Comparison of ENCODE assay signal across 8 mouse cellular contexts in the genomic region with DNA sequence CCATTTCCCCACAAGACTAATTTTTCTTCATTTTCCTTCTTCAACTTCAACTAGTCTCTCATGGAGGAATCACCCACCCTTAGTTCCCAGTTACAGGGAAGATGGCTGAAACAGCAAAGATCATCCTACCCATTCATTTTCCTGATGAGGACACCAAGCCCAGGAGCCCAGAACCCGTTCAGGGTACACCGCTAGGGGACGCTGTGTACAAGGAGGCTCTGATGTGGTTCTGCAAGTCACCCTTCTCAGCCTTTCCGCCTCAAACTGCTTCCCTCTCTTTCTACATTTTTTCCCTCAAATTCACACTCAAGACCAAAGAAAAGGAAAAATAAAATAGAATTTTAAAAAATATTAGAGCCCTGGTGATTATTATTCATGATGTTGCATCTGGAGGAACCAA. TPM values are rescaled to one million over a fixed set of nuclear protein-coding genes. Genes with fewer than 3 reads are reported as not detected.
A peak's percentile ranks its signal among the peaks of the same experiment; 100 is the strongest.
DNase-seq lines count a peak whose midpoint lies in the region; ATAC-seq lines count a peak whose summit lies in the region.

No protein-coding gene starts in this region.

- H3K9ac ChIP-seq in midbrain, embryonic 11.5 days (ENCODE audit: low read length): no peak overlapping the region; the same call in 1 of the 2 replicates

- peak overlapping the region; percentile 98 for H3K27ac ChIP-seq in limb, embryonic 10.5 days
- H3K27ac ChIP-seq in midbrain, embryonic 11.5 days (ENCODE audit: low read depth, low read length): no peak overlapping the region

- H3K4me1 ChIP-seq in limb, embryonic 10.5 days: peaks cover 54% of the 10 kb centered on the region
- peaks cover 9% of the 10 kb centered on the region; the same call in 1 of the 2 replicates for H3K4me1 ChIP-seq in midbrain, embryonic 11.5 days (ENCODE audit: control insufficient read depth, insufficient read depth, low read length)

- H3K27me3 ChIP-seq in limb, embryonic 10.5 days (ENCODE audit: low read depth, poor library complexity, severe bottlenecking): no peaks in the 10 kb centered on the region
- H3K27me3 ChIP-seq in midbrain, embryonic 11.5 days (ENCODE audit: control insufficient read depth, insufficient read depth, low read length): peaks cover 2% of the 10 kb centered on the region; the same call in 1 of the 2 replicates

- peak overlapping the region; percentile 93; the same call in 1 of the 2 replicates for H3K4me2 ChIP-seq in midbrain, embryonic 11.5 days

- H3K36me3 ChIP-seq in limb, embryonic 10.5 days: peaks cover 38% of the 10 kb centered on the region
- H3K36me3 ChIP-seq in midbrain, embryonic 11.5 days (ENCODE audit: control insufficient read depth, insufficient read depth, low read length): no peaks in the 10 kb centered on the region

- no peak for ATAC-seq in midbrain, embryonic 11.5 days (ENCODE audit: low FRiP score)

- peak; percentile 80 for DNase-seq in adipocyte (ENCODE audit: low spot score)
- peak; percentile 45 to 66 for DNase-seq in cerebellum, postnatal 4 days (ENCODE audit: low spot score in 2 of 2)
- DNase-seq in gastrocnemius, postnatal 25 days: peak; percentile 72
- peak; percentile 3 for DNase-seq in induced T-regulatory cell, adult 2 months (ENCODE audit: low read depth)
- DNase-seq in limb, embryonic 10.5 days (ENCODE audit: low spot score): peak; percentile 95
- DNase-seq in midbrain, embryonic 11.5 days (ENCODE audit: low spot score, missing footprints): peak; percentile 96
- peak; percentile 25 to 70 for DNase-seq in spleen, postnatal 10 days (ENCODE audit: low spot score in 2 of 2)
- DNase-seq in T-cell, adult 2 months (ENCODE audit: low spot score): no peak

- peak overlapping the region; percentile 85 for H3K4me3 ChIP-seq in limb, embryonic 10.5 days
- H3K4me3 ChIP-seq in midbrain, embryonic 11.5 days (ENCODE audit: low read depth, low read length): peak overlapping the region; percentile 64; the same call in 1 of the 2 replicates

- WGBS in limb, embryonic 10.5 days: 4% methylated on average over 4 of the region's 4 CpGs
- WGBS in midbrain, embryonic 11.5 days: 0% methylated on average over 4 of the region's 4 CpGs

- no peaks in the 10 kb centered on the region for H3K9me3 ChIP-seq in limb, embryonic 10.5 days (replicated peaks)
- no peaks in the 10 kb centered on the region for H3K9me3 ChIP-seq in midbrain, embryonic 11.5 days (ENCODE audit: control insufficient read depth, low read length)

RNA-seq across cellular contexts. Expression of a gene that starts 1.9 kb away (rescaled TPM):
- 10 to 100 TPM; 14.8 to 15.4 TPM for total RNA-seq in gastrocnemius, postnatal 25 days (2021)
- 197 and 253 TPM in 2 replicates for polyA plus RNA-seq in limb, embryonic 10.5 days (2016; fragmentation: Nextera tagmentation; extraction: Ambion mirVana)
- 45.2 and 50.7 TPM in 2 replicates for polyA plus RNA-seq in midbrain, embryonic 11.5 days (2014; fragmentation: Nextera tagmentation; extraction: Ambion mirVana)
